Mouse (Mus musculus): ENCODE results near the gene Thap12.
A peak's percentile ranks its signal among the peaks of the same experiment; 100 is the strongest.

DNA sequence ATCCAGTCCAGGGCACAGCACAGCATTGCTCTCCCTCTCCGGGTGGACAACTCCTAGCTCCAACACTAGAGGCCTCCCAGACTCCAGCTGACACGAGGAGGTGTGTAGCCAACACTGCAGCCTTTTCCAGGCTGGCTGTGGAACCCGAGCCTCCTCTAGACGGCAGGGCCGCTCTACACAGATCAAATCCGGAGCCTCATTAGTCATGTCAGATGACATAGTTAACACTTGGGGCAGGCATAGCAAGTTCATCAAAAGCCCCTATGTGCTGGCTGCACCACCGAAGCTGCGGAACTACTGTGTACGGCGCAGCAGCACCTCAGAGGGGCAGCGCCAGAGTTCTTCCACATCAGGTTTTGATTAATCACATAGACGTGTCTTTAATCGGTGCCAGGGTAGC lies 17.0 kb upstream of the Thap12 start:
- TF ChIP-seq EP300 (IDR thresholded peaks at IDR 0.05; ENCODE audit: low read depth) (no peak), CTCF (IDR thresholded peaks at IDR 0.05; ENCODE audit: low read depth) (peak; percentile 28; the same call in 1 of the 2 replicates)

Data from liver, embryonic 14.5 days (tissue).